Mouse (Mus musculus): ENCODE results near the gene Pepd. TPM values are rescaled to one million over a fixed set of nuclear protein-coding genes. Genes with fewer than 3 reads are reported as not detected.

Pepd gene
- polyA plus RNA-seq, 1 experiment from 2014 or later = 68.2 TPM

GRCm38 (mm10) chr7:34991731-34992246, 79.6 kb downstream of the Pepd start:
- no peak for ATAC-seq (ENCODE audit: insufficient read depth)
- H3K27ac ChIP-seq (ENCODE audit: low read depth) = no peak overlapping the region
- H3K36me3 ChIP-seq (ENCODE audit: insufficient read depth) = no peaks in the 10 kb centered on the region
- H3K9me3 ChIP-seq (ENCODE audit: low read depth, low read length) = no peaks in the 10 kb centered on the region
- no peaks in the 10 kb centered on the region for H3K4me1 ChIP-seq (ENCODE audit: insufficient read depth)
- H3K4me3 ChIP-seq (ENCODE audit: low read depth, low read length) = no peak overlapping the region
- H3K27me3 ChIP-seq (ENCODE audit: insufficient read depth, low read length) = no peaks in the 10 kb centered on the region
- no peak overlapping the region for H3K9ac ChIP-seq
- no peak for TF ChIP-seq CTCF (IDR thresholded peaks at IDR 0.05; ENCODE audit: low read depth)
- no peak overlapping the region for H3K4me2 ChIP-seq
- no peak for DNase-seq
- 90% methylated on average over 6 of the region's 6 CpGs for WGBS

DNA sequence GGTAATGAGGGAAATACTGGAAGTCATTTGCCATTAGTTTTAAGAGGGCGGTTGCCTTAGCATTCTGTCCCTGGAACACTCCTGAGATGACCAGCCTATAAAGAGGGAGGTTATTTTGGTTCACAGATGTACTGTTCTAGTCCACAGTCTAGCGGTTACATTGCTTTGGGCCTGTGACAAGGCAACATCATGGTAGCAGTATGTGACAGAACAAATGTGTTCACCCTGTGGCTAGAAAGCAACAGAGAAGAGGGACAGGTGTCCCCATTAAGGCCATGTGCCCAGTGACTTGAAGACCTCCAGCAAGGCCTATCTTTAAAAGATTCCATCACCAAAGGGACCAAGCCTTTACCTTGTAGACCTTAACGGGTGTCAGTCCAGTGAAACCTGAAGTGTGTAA, 80.6 kb downstream of the Pepd start:
- ATAC-seq (ENCODE audit: insufficient read depth) (no peak), DNase-seq (no peak)
- TF ChIP-seq CTCF (IDR thresholded peaks at IDR 0.05; ENCODE audit: low read depth) = no peak
- Histone ChIP-seq H3K4me3 (ENCODE audit: low read depth, low read length) (no peak overlapping the region), H3K27ac (ENCODE audit: low read depth) (no peak overlapping the region), H3K27me3 (ENCODE audit: insufficient read depth, low read length) (no peaks in the 10 kb centered on the region), H3K4me2 (no peak overlapping the region), H3K4me1 (ENCODE audit: insufficient read depth) (no peaks in the 10 kb centered on the region), H3K9me3 (ENCODE audit: low read depth, low read length) (no peaks in the 10 kb centered on the region), H3K9ac (no peak overlapping the region), H3K36me3 (ENCODE audit: insufficient read depth) (no peaks in the 10 kb centered on the region)
- WGBS = 91% methylated on average over 3 of the region's 3 CpGs

GRCm38 (mm10) chr7:34995872-34996662, 83.9 kb downstream of the Pepd start:
- ATAC-seq (ENCODE audit: insufficient read depth) (no peak), DNase-seq (no peak)
- H3K4me1 ChIP-seq (ENCODE audit: insufficient read depth) = no peaks in the 10 kb centered on the region
- H3K9ac ChIP-seq = no peak overlapping the region
- H3K27ac ChIP-seq (ENCODE audit: low read depth) = no peak overlapping the region
- no peaks in the 10 kb centered on the region for H3K36me3 ChIP-seq (ENCODE audit: insufficient read depth)
- 65% methylated on average over 7 of the region's 7 CpGs for WGBS
- no peaks in the 10 kb centered on the region for H3K27me3 ChIP-seq (ENCODE audit: insufficient read depth, low read length)
- H3K4me3 ChIP-seq (ENCODE audit: low read depth, low read length) = no peak overlapping the region
- H3K4me2 ChIP-seq = no peak overlapping the region
- H3K9me3 ChIP-seq (ENCODE audit: low read depth, low read length) = no peaks in the 10 kb centered on the region
- no peak for TF ChIP-seq CTCF (IDR thresholded peaks at IDR 0.05; ENCODE audit: low read depth)

GRCm38 (mm10) chr7:35000839-35001238, 88.7 kb downstream of the Pepd start:
- no peak overlapping the region for H3K4me3 ChIP-seq (ENCODE audit: low read depth, low read length)
- peak; percentile 73 for TF ChIP-seq CTCF (IDR thresholded peaks at IDR 0.05; ENCODE audit: low read depth)
- H3K27ac ChIP-seq (ENCODE audit: low read depth) = no peak overlapping the region
- H3K9me3 ChIP-seq (ENCODE audit: low read depth, low read length) = no peaks in the 10 kb centered on the region
- no peak for ATAC-seq (ENCODE audit: insufficient read depth)
- DNase-seq = peak; percentile 59
- H3K27me3 ChIP-seq (ENCODE audit: insufficient read depth, low read length) = no peaks in the 10 kb centered on the region
- WGBS = 40% methylated on average over 6 of the region's 6 CpGs
- no peak overlapping the region for H3K4me2 ChIP-seq
- no peaks in the 10 kb centered on the region for H3K36me3 ChIP-seq (ENCODE audit: insufficient read depth)
- H3K4me1 ChIP-seq (ENCODE audit: insufficient read depth) = no peaks in the 10 kb centered on the region
- H3K9ac ChIP-seq = no peak overlapping the region

GRCm38 (mm10) chr7:35003171-35003737, 91.1 kb downstream of the Pepd start:
- H3K36me3 ChIP-seq (ENCODE audit: insufficient read depth) = no peaks in the 10 kb centered on the region
- DNase-seq (no peak), ATAC-seq (ENCODE audit: insufficient read depth) (peak; percentile 60; the same call in 1 of the 2 replicates)
- no peaks in the 10 kb centered on the region for H3K4me1 ChIP-seq (ENCODE audit: insufficient read depth)
- no peak overlapping the region for H3K9ac ChIP-seq
- no peak overlapping the region for H3K4me2 ChIP-seq
- no peaks in the 10 kb centered on the region for H3K9me3 ChIP-seq (ENCODE audit: low read depth, low read length)
- H3K27ac ChIP-seq (ENCODE audit: low read depth) = no peak overlapping the region
- H3K4me3 ChIP-seq (ENCODE audit: low read depth, low read length) = no peak overlapping the region
- no peaks in the 10 kb centered on the region for H3K27me3 ChIP-seq (ENCODE audit: insufficient read depth, low read length)
- 67% methylated on average over 7 of the region's 7 CpGs for WGBS
- TF ChIP-seq CTCF (IDR thresholded peaks at IDR 0.05; ENCODE audit: low read depth) = no peak

DNA sequence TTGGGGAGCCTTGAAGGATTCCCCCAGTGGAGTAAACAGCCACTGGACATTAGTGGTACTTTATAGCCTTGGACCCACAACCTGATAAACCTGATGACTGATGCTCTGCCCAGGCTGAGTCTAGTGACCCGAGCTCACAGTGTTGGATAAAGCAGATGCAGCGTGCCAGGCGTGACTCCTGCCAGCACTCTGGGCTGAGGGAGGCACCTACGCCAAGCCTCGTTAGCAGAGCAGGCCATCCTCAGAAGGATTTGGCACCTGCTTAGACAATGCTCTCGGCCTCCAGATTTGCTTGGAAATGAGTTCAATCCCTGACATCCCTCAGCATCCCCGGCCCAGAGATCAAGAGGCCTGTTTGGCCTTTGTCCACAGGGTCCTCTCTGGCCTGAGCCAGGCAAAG, 94.5 kb downstream of the Pepd start:
- no peak overlapping the region for H3K27ac ChIP-seq (ENCODE audit: low read depth)
- TF ChIP-seq CTCF (IDR thresholded peaks at IDR 0.05; ENCODE audit: low read depth) = no peak

GRCm38 (mm10) chr7:35013228-35013627, 101.0 kb downstream of the Pepd start:
- no peaks in the 10 kb centered on the region for H3K4me1 ChIP-seq (ENCODE audit: insufficient read depth)
- no peaks in the 10 kb centered on the region for H3K36me3 ChIP-seq (ENCODE audit: insufficient read depth)
- H3K4me3 ChIP-seq (ENCODE audit: low read depth, low read length) = no peak overlapping the region
- H3K4me2 ChIP-seq = no peak overlapping the region
- no peak for ATAC-seq (ENCODE audit: insufficient read depth)
- no peaks in the 10 kb centered on the region for H3K27me3 ChIP-seq (ENCODE audit: insufficient read depth, low read length)
- H3K9me3 ChIP-seq (ENCODE audit: low read depth, low read length) = no peaks in the 10 kb centered on the region
- 76% methylated on average over 9 of the region's 9 CpGs for WGBS
- no peak overlapping the region for H3K9ac ChIP-seq
- DNase-seq = no peak
- no peak for TF ChIP-seq CTCF (IDR thresholded peaks at IDR 0.05; ENCODE audit: low read depth)
- H3K27ac ChIP-seq (ENCODE audit: low read depth) = no peak overlapping the region

More for the DNA sequence above, 94.5 kb downstream of the Pepd start:
- no peaks in the 10 kb centered on the region for H3K4me1 ChIP-seq (ENCODE audit: insufficient read depth)
- no peaks in the 10 kb centered on the region for H3K9me3 ChIP-seq (ENCODE audit: low read depth, low read length)
- ATAC-seq (ENCODE audit: insufficient read depth) (no peak), DNase-seq (no peak)
- H3K36me3 ChIP-seq (ENCODE audit: insufficient read depth) = no peaks in the 10 kb centered on the region
- H3K27me3 ChIP-seq (ENCODE audit: insufficient read depth, low read length) = no peaks in the 10 kb centered on the region
- H3K9ac ChIP-seq = no peak overlapping the region
- H3K4me2 ChIP-seq = no peak overlapping the region
- H3K4me3 ChIP-seq (ENCODE audit: low read depth, low read length) = no peak overlapping the region
- 88% methylated on average over 7 of the region's 7 CpGs for WGBS
